Comparison of ENCODE assay signal across 20 mouse cellular contexts in genomic region chr5:150622792-150623191, GRCm38 (mm10). TPM values are rescaled to one million over a fixed set of nuclear protein-coding genes. Genes with fewer than 3 reads are reported as not detected.
DNase-seq lines count a peak whose midpoint lies in the region; ATAC-seq lines count a peak whose summit lies in the region.
"Had no signal": no experiment of that assay in that cellular context is flagged by ENCODE, and none has a peak within 500 bp of the region (broad histone marks: within the 10 kb centered on the region; RNA-seq: fewer than 3 reads in every experiment).

No protein-coding gene starts in this region.

- peaks cover 24% of the 10 kb centered on the region for H3K4me1 ChIP-seq in heart, embryonic 13.5 days
- H3K4me1 ChIP-seq in midbrain, embryonic 11.5 days (ENCODE audit: control insufficient read depth, insufficient read depth, low read length): no peaks in the 10 kb centered on the region
- no peaks in the 10 kb centered on the region for H3K4me1 ChIP-seq in midbrain, embryonic 10.5 days
- H3K4me1 ChIP-seq: embryonic facial prominence, embryonic 15.5 days; forebrain, embryonic 12.5 days; hindbrain, embryonic 10.5 days; liver, embryonic 12.5 days; neural tube, embryonic 13.5 days had no signal

- 17% methylated on average over 1 of the region's 1 CpGs for WGBS in heart, embryonic 13.5 days
- 69% methylated on average over 1 of the region's 1 CpGs for WGBS in midbrain, embryonic 11.5 days
- 68% methylated on average over 1 of the region's 1 CpGs for WGBS in midbrain, embryonic 10.5 days

- no peak overlapping the region for H3K4me2 ChIP-seq in heart, embryonic 13.5 days
- H3K4me2 ChIP-seq in midbrain, embryonic 11.5 days: no peak overlapping the region
- H3K4me2 ChIP-seq: embryonic facial prominence, embryonic 15.5 days; forebrain, embryonic 12.5 days; heart, embryonic 12.5 days; liver, embryonic 12.5 days; neural tube, embryonic 13.5 days had no signal

- no peaks in the 10 kb centered on the region for H3K27me3 ChIP-seq in heart, embryonic 13.5 days (replicated peaks)
- H3K27me3 ChIP-seq in midbrain, embryonic 11.5 days (ENCODE audit: control insufficient read depth, insufficient read depth, low read length): no peaks in the 10 kb centered on the region
- H3K27me3 ChIP-seq in midbrain, embryonic 10.5 days (ENCODE audit: low read depth, poor library complexity, severe bottlenecking): no peaks in the 10 kb centered on the region
- H3K27me3 ChIP-seq: embryonic facial prominence, embryonic 15.5 days; forebrain, embryonic 12.5 days; heart, embryonic 12.5 days; liver, embryonic 12.5 days; megakaryocyte, embryonic 14.5 days; neural tube, embryonic 13.5 days had no signal

- no peak overlapping the region for H3K4me3 ChIP-seq in heart, embryonic 13.5 days
- no peak overlapping the region for H3K4me3 ChIP-seq in midbrain, embryonic 11.5 days (ENCODE audit: low read depth, low read length)
- no peak overlapping the region for H3K4me3 ChIP-seq in midbrain, embryonic 10.5 days
- H3K4me3 ChIP-seq: embryonic facial prominence, embryonic 15.5 days; forebrain, embryonic 12.5 days; heart, embryonic 12.5 days; hindbrain, embryonic 10.5 days; liver, embryonic 12.5 days; megakaryocyte, embryonic 14.5 days; neural tube, embryonic 13.5 days had no signal

- peaks cover 33% of the 10 kb centered on the region for H3K36me3 ChIP-seq in heart, embryonic 13.5 days
- no peaks in the 10 kb centered on the region for H3K36me3 ChIP-seq in midbrain, embryonic 11.5 days (ENCODE audit: control insufficient read depth, insufficient read depth, low read length)
- peaks cover 8% of the 10 kb centered on the region; the same call in 1 of the 2 replicates for H3K36me3 ChIP-seq in midbrain, embryonic 10.5 days
- H3K36me3 ChIP-seq: embryonic facial prominence, embryonic 15.5 days; forebrain, embryonic 12.5 days had no signal

- no peaks in the 10 kb centered on the region for H3K9me3 ChIP-seq in heart, embryonic 13.5 days
- H3K9me3 ChIP-seq in midbrain, embryonic 11.5 days (ENCODE audit: control insufficient read depth, low read length): no peaks in the 10 kb centered on the region
- H3K9me3 ChIP-seq in midbrain, embryonic 10.5 days (replicated peaks): no peaks in the 10 kb centered on the region
- H3K9me3 ChIP-seq: embryonic facial prominence, embryonic 15.5 days; forebrain, embryonic 12.5 days; heart, embryonic 12.5 days; hindbrain, embryonic 10.5 days; liver, embryonic 12.5 days; megakaryocyte, embryonic 14.5 days; neural tube, embryonic 13.5 days had no signal

- ATAC-seq in heart, embryonic 13.5 days (ENCODE audit: extremely low read depth, insufficient number of reproducible peaks, low FRiP score, low TSS enrichment): no peak
- ATAC-seq in midbrain, embryonic 11.5 days (ENCODE audit: low FRiP score): no peak
- ATAC-seq: inflammation-experienced regulatory T-cells, adult 6 months; liver, embryonic 12.5 days had no signal

- no peak overlapping the region for H3K9ac ChIP-seq in heart, embryonic 13.5 days
- H3K9ac ChIP-seq in midbrain, embryonic 11.5 days (ENCODE audit: low read length): no peak overlapping the region
- H3K9ac ChIP-seq: embryonic facial prominence, embryonic 15.5 days; forebrain, embryonic 12.5 days; heart, embryonic 12.5 days; liver, embryonic 12.5 days; neural tube, embryonic 13.5 days had no signal

- intact Hi-C loops in heart, postnatal 10 days (cut with DNase I): no loop called here

- peak overlapping the region; percentile 24; the same call in 1 of the 2 replicates for H3K27ac ChIP-seq in heart, embryonic 13.5 days (replicated peaks)
- no peak overlapping the region for H3K27ac ChIP-seq in midbrain, embryonic 11.5 days (ENCODE audit: low read depth, low read length)
- H3K27ac ChIP-seq in midbrain, embryonic 10.5 days (replicated peaks): no peak overlapping the region
- H3K27ac ChIP-seq: embryonic facial prominence, embryonic 15.5 days; forebrain, embryonic 12.5 days; hindbrain, embryonic 10.5 days; liver, embryonic 12.5 days; neural tube, embryonic 13.5 days had no signal

- DNase-seq in heart, postnatal 10 days: no peak
- DNase-seq in midbrain, embryonic 11.5 days (ENCODE audit: low spot score, missing footprints): peak; percentile 61
- no peak for DNase-seq in midbrain, embryonic 10.5 days (ENCODE audit: low spot score)
- peak; percentile 18 for DNase-seq in lung, postnatal 10 days
- DNase-seq in adrenal gland, adult (ENCODE audit: inconsistent age in 2 of 2, low spot score in 1 of 2): no peak
- no peak for DNase-seq in embryo, embryonic 9.5 days (ENCODE audit: extremely low spot score)
- no peak for DNase-seq in thymus, postnatal 0 days (ENCODE audit: low spot score)
- DNase-seq: cerebellum, adult 11-12 months; cerebellum, postnatal 36 days; left cerebral cortex, postnatal 4 days; right cerebral cortex, postnatal 25 days had no signal

RNA-seq across cellular contexts. Expression of gene N4bp2l1, which starts 25.8 kb away (rescaled TPM):
- polyA plus RNA-seq in heart, embryonic 13.5 days (2015; fragmentation: Nextera tagmentation; extraction: Ambion mirVana): 3.1 and 3.5 TPM in 2 replicates
- total RNA-seq in heart, postnatal 10 days (2021): 1 to 10 TPM; 4.0 to 4.1 TPM
- 2.8 and 3.5 TPM in 2 replicates for polyA plus RNA-seq in midbrain, embryonic 11.5 days (2014; fragmentation: Nextera tagmentation; extraction: Ambion mirVana)
- 1.9 and 2.5 TPM in 2 replicates for polyA plus RNA-seq in midbrain, embryonic 10.5 days (2016; fragmentation: Nextera tagmentation; extraction: Ambion mirVana)
- polyA plus RNA-seq in thymus, postnatal 0 days (2015; fragmentation: Nextera tagmentation; extraction: Ambion mirVana): 47.7 and 48.6 TPM in 2 replicates

RNA-seq across cellular contexts. Expression of gene N4bp2l2, which starts 43.2 kb away (rescaled TPM):
- polyA plus RNA-seq in heart, embryonic 13.5 days (2015; fragmentation: Nextera tagmentation; extraction: Ambion mirVana): 28.1 and 31.0 TPM in 2 replicates
- 10 to 100 TPM; 51.4 to 58.3 TPM for total RNA-seq in heart, postnatal 10 days (2021)
- 40.5 and 42.1 TPM in 2 replicates for polyA plus RNA-seq in midbrain, embryonic 11.5 days (2014; fragmentation: Nextera tagmentation; extraction: Ambion mirVana)
- polyA plus RNA-seq in midbrain, embryonic 10.5 days (2016; fragmentation: Nextera tagmentation; extraction: Ambion mirVana): 30.3 and 30.4 TPM in 2 replicates
- 53.3 and 54.3 TPM in 2 replicates for polyA plus RNA-seq in thymus, postnatal 0 days (2015; fragmentation: Nextera tagmentation; extraction: Ambion mirVana)

RNA-seq across cellular contexts. Expression of gene Pds5b, which starts 50.7 kb away (rescaled TPM):
- 17.6 and 18.0 TPM in 2 replicates for polyA plus RNA-seq in heart, embryonic 13.5 days (2015; fragmentation: Nextera tagmentation; extraction: Ambion mirVana)
- total RNA-seq in heart, postnatal 10 days (2021): 10 to 100 TPM; 25.5 to 27.1 TPM
- polyA plus RNA-seq in midbrain, embryonic 11.5 days (2014; fragmentation: Nextera tagmentation; extraction: Ambion mirVana): 48.9 and 49.3 TPM in 2 replicates
- polyA plus RNA-seq in midbrain, embryonic 10.5 days (2016; fragmentation: Nextera tagmentation; extraction: Ambion mirVana): 36.2 and 37.8 TPM in 2 replicates
- 84.8 and 85.8 TPM in 2 replicates for polyA plus RNA-seq in thymus, postnatal 0 days (2015; fragmentation: Nextera tagmentation; extraction: Ambion mirVana)

Comparison
In these comparisons a context has a peak if more than half of its experiments do, and no peak if none do; other contexts are left out.
1. DNase-seq: peak in midbrain, embryonic 11.5 days (single experiment) and lung, postnatal 10 days (single experiment); none in heart, postnatal 10 days (0 of 2), midbrain, embryonic 10.5 days (single experiment), adrenal gland, adult (0 of 2), embryo, embryonic 9.5 days (single experiment) and thymus, postnatal 0 days (single experiment).
2. RNA of gene N4bp2l1, which starts 25.8 kb away (polyA plus RNA-seq): 47.7 to 48.6 TPM in thymus, postnatal 0 days; 3.1 to 3.5 TPM in heart, embryonic 13.5 days, 2.8 to 3.5 TPM in midbrain, embryonic 11.5 days and 1.9 to 2.5 TPM in midbrain, embryonic 10.5 days; every median in the first group is over 10 times any median in the second.